Comparison of ENCODE assay signal across 33 mouse cellular contexts in the genomic region with DNA sequence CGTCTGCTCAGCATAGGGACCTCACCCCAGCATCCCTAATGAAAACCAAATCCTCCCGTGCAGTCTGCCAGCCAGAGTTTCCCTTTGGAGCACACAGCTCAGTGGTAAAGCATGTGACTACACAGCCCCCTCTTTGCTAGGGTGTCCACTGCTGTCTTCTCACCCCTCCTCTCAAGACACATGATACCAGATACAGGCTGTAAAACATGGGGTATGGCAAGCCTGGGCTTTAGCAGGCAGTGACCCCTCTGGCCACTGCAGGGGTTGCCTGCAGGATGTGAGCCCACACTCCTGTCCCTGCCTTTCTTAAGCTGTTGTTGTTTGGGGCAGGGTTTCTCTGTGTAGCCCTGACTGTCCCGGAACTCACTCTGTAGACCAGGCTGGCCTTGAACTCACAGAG. TPM values are rescaled to one million over a fixed set of nuclear protein-coding genes. Genes with fewer than 3 reads are reported as not detected.
A peak's percentile ranks its signal among the peaks of the same experiment; 100 is the strongest.
DNase-seq lines count a peak whose midpoint lies in the region; ATAC-seq and TF ChIP-seq lines count a peak whose summit lies in the region.
"Had no signal": no experiment of that assay in that cellular context is flagged by ENCODE, and none has a peak within 500 bp of the region (broad histone marks: within the 10 kb centered on the region; RNA-seq: fewer than 3 reads in every experiment).

No protein-coding gene starts in this region.

- no peak overlapping the region for H3K4me2 ChIP-seq in embryonic facial prominence, embryonic 11.5 days (ENCODE audit: low read depth, low read length)
- H3K4me2 ChIP-seq in kidney, embryonic 16.5 days (replicated peaks; ENCODE audit: low read depth, low read length): no peak overlapping the region
- H3K4me2 ChIP-seq in midbrain, postnatal 0 days (ENCODE audit: low read depth, low read length, poor library complexity, severe bottlenecking): no peak overlapping the region
- H3K4me2 ChIP-seq in midbrain, embryonic 13.5 days (replicated peaks): no peak overlapping the region
- H3K4me2 ChIP-seq in forebrain, embryonic 14.5 days (ENCODE audit: low read length): no peak overlapping the region
- H3K4me2 ChIP-seq: embryonic facial prominence, embryonic 15.5 days; forebrain, embryonic 15.5 days; limb, embryonic 13.5 days; liver, embryonic 13.5 days; midbrain, embryonic 11.5 days; stomach, embryonic 15.5 days had no signal

- H3K9ac ChIP-seq in embryonic facial prominence, embryonic 11.5 days (replicated peaks; ENCODE audit: low read length): no peak overlapping the region
- no peak overlapping the region for H3K9ac ChIP-seq in kidney, embryonic 16.5 days (replicated peaks; ENCODE audit: low read length)
- no peak overlapping the region for H3K9ac ChIP-seq in midbrain, postnatal 0 days (replicated peaks; ENCODE audit: low read length, poor library complexity, severe bottlenecking)
- no peak overlapping the region for H3K9ac ChIP-seq in midbrain, embryonic 13.5 days (replicated peaks)
- H3K9ac ChIP-seq in forebrain, embryonic 14.5 days (ENCODE audit: low read length): no peak overlapping the region
- H3K9ac ChIP-seq: embryonic facial prominence, embryonic 15.5 days; forebrain, embryonic 15.5 days; liver, embryonic 13.5 days; stomach, embryonic 15.5 days had no signal

- no peaks in the 10 kb centered on the region for H3K36me3 ChIP-seq in embryonic facial prominence, embryonic 11.5 days (replicated peaks; ENCODE audit: control insufficient read depth, insufficient read depth, low read depth, low read length)
- H3K36me3 ChIP-seq in embryonic facial prominence, embryonic 10.5 days (replicated peaks): no peaks in the 10 kb centered on the region
- H3K36me3 ChIP-seq in kidney, embryonic 16.5 days (ENCODE audit: insufficient read depth, low read length): no peaks in the 10 kb centered on the region
- H3K36me3 ChIP-seq in midbrain, postnatal 0 days (ENCODE audit: insufficient read depth, low read length): no peaks in the 10 kb centered on the region
- H3K36me3 ChIP-seq in midbrain, embryonic 13.5 days: no peaks in the 10 kb centered on the region
- no peaks in the 10 kb centered on the region for H3K36me3 ChIP-seq in forebrain, embryonic 14.5 days (ENCODE audit: control insufficient read depth, insufficient read depth, low read length)
- H3K36me3 ChIP-seq: embryonic facial prominence, embryonic 15.5 days; forebrain, embryonic 15.5 days; heart, embryonic 10.5 days; hindbrain, embryonic 10.5 days; limb, embryonic 13.5 days; liver, embryonic 13.5 days; stomach, embryonic 15.5 days had no signal

- H3K27me3 ChIP-seq in embryonic facial prominence, embryonic 11.5 days (ENCODE audit: control insufficient read depth, insufficient read depth, low read length): peaks cover 8% of the 10 kb centered on the region; the same call in 1 of the 2 replicates
- H3K27me3 ChIP-seq in embryonic facial prominence, embryonic 10.5 days (replicated peaks; ENCODE audit: low read depth, poor library complexity, severe bottlenecking): peaks cover 66% of the 10 kb centered on the region
- H3K27me3 ChIP-seq in kidney, embryonic 16.5 days (ENCODE audit: insufficient read depth, low read length): peaks cover 8% of the 10 kb centered on the region; the same call in 1 of the 2 replicates
- no peaks in the 10 kb centered on the region for H3K27me3 ChIP-seq in midbrain, postnatal 0 days (ENCODE audit: insufficient read depth, low read length)
- peaks cover 19% of the 10 kb centered on the region; the same call in 1 of the 2 replicates for H3K27me3 ChIP-seq in midbrain, embryonic 13.5 days
- H3K27me3 ChIP-seq in forebrain, embryonic 14.5 days (replicated peaks; ENCODE audit: control insufficient read depth, insufficient read depth, low read length): no peaks in the 10 kb centered on the region
- H3K27me3 ChIP-seq: forebrain, embryonic 15.5 days had no signal

- ATAC-seq in embryonic facial prominence, embryonic 11.5 days (replicated peaks; ENCODE audit: insufficient number of reproducible peaks, low FRiP score, low TSS enrichment, low read depth): no peak
- ATAC-seq in kidney, embryonic 16.5 days (ENCODE audit: low FRiP score, low TSS enrichment): peak; percentile 85
- no peak for ATAC-seq in midbrain, postnatal 0 days (ENCODE audit: low FRiP score)
- no peak for ATAC-seq in midbrain, embryonic 13.5 days
- ATAC-seq in forebrain, embryonic 14.5 days: no peak
- ATAC-seq: activated CD4-positive, CD25-positive, alpha-beta regulatory T cell, adult 4 months; forebrain, embryonic 15.5 days had no signal

- DNase-seq in embryonic facial prominence, embryonic 11.5 days (ENCODE audit: low spot score): peak; percentile 17
- no peak for DNase-seq in embryonic facial prominence, embryonic 10.5 days (ENCODE audit: low spot score)
- no peak for DNase-seq in kidney, adult 11 months
- DNase-seq in midbrain, postnatal 0 days (ENCODE audit: low spot score): no peak
- no peak for DNase-seq in left cerebral cortex, postnatal 10 days (ENCODE audit: extremely low spot score in 1 of 2, low spot score in 2 of 2)
- no peak for DNase-seq in forebrain, embryonic 14.5 days (ENCODE audit: low spot score)
- DNase-seq: adrenal gland, postnatal 10 days; B cell, adult 2 months; gastrocnemius, postnatal 10 days; heart, postnatal 10 days; kidney, adult 2 months; liver, embryonic 13.5 days; lung, postnatal 14 days; thymus, adult 18-20 months; thymus, postnatal 36 days had no signal

- intact Hi-C loops in left cerebral cortex, postnatal 10 days (cut with DNase I): no loop called here

- no peak overlapping the region for H3K27ac ChIP-seq in embryonic facial prominence, embryonic 11.5 days (replicated peaks; ENCODE audit: low read depth, low read length)
- no peak overlapping the region for H3K27ac ChIP-seq in embryonic facial prominence, embryonic 10.5 days (replicated peaks)
- no peak overlapping the region for H3K27ac ChIP-seq in kidney, embryonic 16.5 days (ENCODE audit: low read length)
- no peak overlapping the region for H3K27ac ChIP-seq in midbrain, postnatal 0 days (ENCODE audit: low read depth, low read length)
- H3K27ac ChIP-seq in midbrain, embryonic 13.5 days: no peak overlapping the region
- H3K27ac ChIP-seq in forebrain, embryonic 14.5 days (ENCODE audit: low read depth, low read length): no peak overlapping the region
- H3K27ac ChIP-seq: embryonic facial prominence, embryonic 15.5 days; forebrain, embryonic 15.5 days; heart, embryonic 10.5 days; hindbrain, embryonic 10.5 days; limb, embryonic 13.5 days; liver, embryonic 13.5 days; stomach, embryonic 15.5 days had no signal

- TF ChIP-seq CTCF in midbrain, postnatal 0 days (IDR thresholded peaks at IDR 0.05): peak; percentile 17; the same call in 1 of the 2 replicates

- H3K4me1 ChIP-seq in embryonic facial prominence, embryonic 11.5 days (ENCODE audit: control insufficient read depth, insufficient read depth, low read length): no peaks in the 10 kb centered on the region
- H3K4me1 ChIP-seq in embryonic facial prominence, embryonic 10.5 days: peaks cover 25% of the 10 kb centered on the region
- H3K4me1 ChIP-seq in kidney, embryonic 16.5 days (ENCODE audit: insufficient read depth, low read length): peaks cover 10% of the 10 kb centered on the region; the same call in 1 of the 2 replicates
- peaks cover 6% of the 10 kb centered on the region; the same call in 1 of the 2 replicates for H3K4me1 ChIP-seq in midbrain, postnatal 0 days (ENCODE audit: insufficient read depth, low read length)
- peaks cover 23% of the 10 kb centered on the region for H3K4me1 ChIP-seq in midbrain, embryonic 13.5 days (replicated peaks)
- H3K4me1 ChIP-seq in forebrain, embryonic 14.5 days (ENCODE audit: control insufficient read depth, insufficient read depth, low read length): no peaks in the 10 kb centered on the region
- H3K4me1 ChIP-seq: liver, embryonic 13.5 days had no signal

- no peak overlapping the region for H3K4me3 ChIP-seq in embryonic facial prominence, embryonic 11.5 days (ENCODE audit: low read depth, low read length)
- no peak overlapping the region for H3K4me3 ChIP-seq in embryonic facial prominence, embryonic 10.5 days
- no peak overlapping the region for H3K4me3 ChIP-seq in kidney, embryonic 16.5 days (ENCODE audit: low read length)
- H3K4me3 ChIP-seq in midbrain, postnatal 0 days (ENCODE audit: low read depth, low read length): no peak overlapping the region
- no peak overlapping the region for H3K4me3 ChIP-seq in midbrain, embryonic 13.5 days (replicated peaks)
- no peak overlapping the region for H3K4me3 ChIP-seq in forebrain, embryonic 14.5 days (ENCODE audit: low read depth, low read length)
- H3K4me3 ChIP-seq: embryonic facial prominence, embryonic 15.5 days; forebrain, embryonic 15.5 days; heart, embryonic 10.5 days; hindbrain, embryonic 10.5 days; limb, embryonic 13.5 days; liver, embryonic 13.5 days; stomach, embryonic 15.5 days had no signal

- WGBS in embryonic facial prominence, embryonic 11.5 days: 50% methylated on average over 3 of the region's 3 CpGs
- 54% methylated on average over 3 of the region's 3 CpGs for whole genome bisulfite sequencing in embryonic facial prominence, embryonic 10.5 days
- WGBS in kidney, embryonic 16.5 days: 32% methylated on average over 3 of the region's 3 CpGs
- WGBS in midbrain, postnatal 0 days: 63% methylated on average over 3 of the region's 3 CpGs
- 60% methylated on average over 3 of the region's 3 CpGs for WGBS in midbrain, embryonic 13.5 days
- WGBS in forebrain, embryonic 14.5 days: 57% methylated on average over 3 of the region's 3 CpGs

- H3K9me3 ChIP-seq in embryonic facial prominence, embryonic 11.5 days (replicated peaks; ENCODE audit: control insufficient read depth, low read length): no peaks in the 10 kb centered on the region
- H3K9me3 ChIP-seq in embryonic facial prominence, embryonic 10.5 days: no peaks in the 10 kb centered on the region
- H3K9me3 ChIP-seq in kidney, embryonic 16.5 days (ENCODE audit: low read length): no peaks in the 10 kb centered on the region
- H3K9me3 ChIP-seq in midbrain, postnatal 0 days (ENCODE audit: low read length): no peaks in the 10 kb centered on the region
- H3K9me3 ChIP-seq in midbrain, embryonic 13.5 days: no peaks in the 10 kb centered on the region
- H3K9me3 ChIP-seq in forebrain, embryonic 14.5 days (replicated peaks; ENCODE audit: control insufficient read depth, low read length): no peaks in the 10 kb centered on the region
- H3K9me3 ChIP-seq: embryonic facial prominence, embryonic 15.5 days; forebrain, embryonic 15.5 days; heart, embryonic 10.5 days; hindbrain, embryonic 10.5 days; limb, embryonic 13.5 days; liver, embryonic 13.5 days; stomach, embryonic 15.5 days had no signal

RNA-seq across cellular contexts. Expression of gene Faim2, which starts 4.1 kb away (rescaled TPM):
- polyA plus RNA-seq in embryonic facial prominence, embryonic 11.5 days (2014; fragmentation: Nextera tagmentation; extraction: Ambion mirVana): 0.24 and 0.66 TPM in 2 replicates
- polyA plus RNA-seq in embryonic facial prominence, embryonic 10.5 days (2016; fragmentation: Nextera tagmentation; extraction: Ambion mirVana): 0.45 and 0.74 TPM in 2 replicates
- 0.32 and 0.50 TPM in 2 replicates for polyA plus RNA-seq in kidney, embryonic 16.5 days (2015; fragmentation: Nextera tagmentation; extraction: Ambion mirVana)
- 42.0 and 42.1 TPM in 2 replicates for total RNA-seq in midbrain, postnatal 0 days (2014; rRNA removed)
- 72.0 and 82.5 TPM in 2 replicates for polyA plus RNA-seq in midbrain, postnatal 0 days (2015; fragmentation: Nextera tagmentation; extraction: Ambion mirVana)
- polyA plus RNA-seq in midbrain, embryonic 13.5 days (2015; fragmentation: Nextera tagmentation; extraction: Ambion mirVana): 9.5 and 12.1 TPM in 2 replicates
- 100 to 1,000 TPM; 130 to 135 TPM for total RNA-seq in left cerebral cortex, postnatal 10 days (2021)
- polyA plus RNA-seq in forebrain, embryonic 14.5 days (2014; fragmentation: Nextera tagmentation; extraction: Ambion mirVana): 11.6 and 12.7 TPM in 2 replicates
- total RNA-seq: common myeloid progenitor, adult 5-6 weeks; granulocyte monocyte progenitor cell, adult 5-6 weeks; monocyte, adult 5-6 weeks; neutrophil, adult 5-6 weeks had no signal

RNA-seq across cellular contexts. Expression of gene Aqp2, which starts 46.8 kb away (rescaled TPM):
- not detected in 2 replicates for polyA plus RNA-seq in embryonic facial prominence, embryonic 11.5 days (2014; fragmentation: Nextera tagmentation; extraction: Ambion mirVana)
- not detected in 2 replicates for polyA plus RNA-seq in embryonic facial prominence, embryonic 10.5 days (2016; fragmentation: Nextera tagmentation; extraction: Ambion mirVana)
- 109 and 159 TPM in 2 replicates for polyA plus RNA-seq in kidney, embryonic 16.5 days (2015; fragmentation: Nextera tagmentation; extraction: Ambion mirVana)
- not detected in 2 replicates for total RNA-seq in midbrain, postnatal 0 days (2014; rRNA removed)
- not detected in 2 replicates for polyA plus RNA-seq in midbrain, postnatal 0 days (2015; fragmentation: Nextera tagmentation; extraction: Ambion mirVana)
- not detected in 2 replicates for polyA plus RNA-seq in midbrain, embryonic 13.5 days (2015; fragmentation: Nextera tagmentation; extraction: Ambion mirVana)
- total RNA-seq in left cerebral cortex, postnatal 10 days (2021): not detected
- polyA plus RNA-seq in forebrain, embryonic 14.5 days (2014; fragmentation: Nextera tagmentation; extraction: Ambion mirVana): not detected in 2 replicates
- total RNA-seq: CH12.LX; common myeloid progenitor, adult 5-6 weeks; gastrocnemius, postnatal 10 days; granulocyte monocyte progenitor cell, adult 5-6 weeks; heart, postnatal 10 days; layer of hippocampus, postnatal 14 days; megakaryocyte progenitor cell, adult 5-6 weeks; MEL; monocyte, adult 5-6 weeks; neutrophil, adult 5-6 weeks had no signal
- polyA plus RNA-seq: activated CD4-positive, CD25-positive, alpha-beta regulatory T cell, adult 4 months; embryonic facial prominence, embryonic 15.5 days; forebrain, embryonic 15.5 days; hindbrain, embryonic 10.5 days; limb, embryonic 13.5 days; liver, embryonic 13.5 days; midbrain, embryonic 11.5 days; stomach, embryonic 15.5 days had no signal

RNA-seq across cellular contexts. Expression of gene Bcdin3d, which starts 57.5 kb away (rescaled TPM):
- polyA plus RNA-seq in embryonic facial prominence, embryonic 11.5 days (2014; fragmentation: Nextera tagmentation; extraction: Ambion mirVana): 15.1 and 16.7 TPM in 2 replicates
- 16.0 and 16.7 TPM in 2 replicates for polyA plus RNA-seq in embryonic facial prominence, embryonic 10.5 days (2016; fragmentation: Nextera tagmentation; extraction: Ambion mirVana)
- polyA plus RNA-seq in kidney, embryonic 16.5 days (2015; fragmentation: Nextera tagmentation; extraction: Ambion mirVana): 16.8 and 18.2 TPM in 2 replicates
- total RNA-seq in midbrain, postnatal 0 days (2014; rRNA removed): 11.7 and 12.4 TPM in 2 replicates
- polyA plus RNA-seq in midbrain, postnatal 0 days (2015; fragmentation: Nextera tagmentation; extraction: Ambion mirVana): 12.6 and 14.6 TPM in 2 replicates
- 26.5 and 26.9 TPM in 2 replicates for polyA plus RNA-seq in midbrain, embryonic 13.5 days (2015; fragmentation: Nextera tagmentation; extraction: Ambion mirVana)
- total RNA-seq in left cerebral cortex, postnatal 10 days (2021): 1 to 10 TPM; 4.3 to 4.8 TPM
- polyA plus RNA-seq in forebrain, embryonic 14.5 days (2014; fragmentation: Nextera tagmentation; extraction: Ambion mirVana): 22.4 and 25.4 TPM in 2 replicates

RNA-seq across cellular contexts. Expression of gene Aqp5, which starts 58.6 kb away (rescaled TPM):
- polyA plus RNA-seq in embryonic facial prominence, embryonic 11.5 days (2014; fragmentation: Nextera tagmentation; extraction: Ambion mirVana): not detected in 2 replicates
- polyA plus RNA-seq in embryonic facial prominence, embryonic 10.5 days (2016; fragmentation: Nextera tagmentation; extraction: Ambion mirVana): 0.10 TPM in 1 of 2 replicates, not detected in the other
- 3.7 and 5.0 TPM in 2 replicates for polyA plus RNA-seq in kidney, embryonic 16.5 days (2015; fragmentation: Nextera tagmentation; extraction: Ambion mirVana)
- 2.4 and 3.2 TPM in 2 replicates for total RNA-seq in midbrain, postnatal 0 days (2014; rRNA removed)
- polyA plus RNA-seq in midbrain, postnatal 0 days (2015; fragmentation: Nextera tagmentation; extraction: Ambion mirVana): 1.0 and 1.4 TPM in 2 replicates
- polyA plus RNA-seq in midbrain, embryonic 13.5 days (2015; fragmentation: Nextera tagmentation; extraction: Ambion mirVana): 0.79 and 1.1 TPM in 2 replicates
- 1 to 10 TPM; 1.7 to 1.9 TPM for total RNA-seq in left cerebral cortex, postnatal 10 days (2021)
- 0.15 TPM in 1 of 2 replicates, not detected in the other for polyA plus RNA-seq in forebrain, embryonic 14.5 days (2014; fragmentation: Nextera tagmentation; extraction: Ambion mirVana)
- total RNA-seq: CH12.LX; common myeloid progenitor, adult 5-6 weeks; granulocyte monocyte progenitor cell, adult 5-6 weeks; layer of hippocampus, postnatal 14 days; megakaryocyte progenitor cell, adult 5-6 weeks; MEL; monocyte, adult 5-6 weeks; neutrophil, adult 5-6 weeks had no signal
- polyA plus RNA-seq: activated CD4-positive, CD25-positive, alpha-beta regulatory T cell, adult 4 months; forebrain, embryonic 15.5 days had no signal

Comparison
In these comparisons a context has a peak if more than half of its experiments do, and no peak if none do; other contexts are left out.
1. RNA of gene Aqp2, which starts 46.8 kb away (polyA plus RNA-seq): 109 to 159 TPM in kidney, embryonic 16.5 days; not detected in forebrain, embryonic 14.5 days, not detected in embryonic facial prominence, embryonic 11.5 days, not detected in embryonic facial prominence, embryonic 10.5 days, not detected in midbrain, postnatal 0 days and not detected in midbrain, embryonic 13.5 days; every median in the first group is over 100 times any median in the second.